Mouse (Mus musculus): ENCODE data around the gene Eddm3b. TPM values are rescaled to one million over a fixed set of nuclear protein-coding genes. Genes with fewer than 3 reads are reported as not detected.

Gene Eddm3b
- polyA plus RNA-seq (2014; fragmentation: Illumina TruSeq; extraction: RNeasy Lipid Tissue Mini Kit (QIAGEN cat#74804); ENCODE audit: low read depth, low replicate concordance): not detected

GRCm38 (mm10) chr14:51113916-51114560 is at the start of gene Eddm3b:
Gene Eddm3b (plus strand): TSS chr14:51114426.

GRCm38 (mm10) chr14:51074335-51074734 is 39.9 kb upstream of the Eddm3b start, which contains the start of gene Olfr750:
Gene Olfr750 (minus strand): TSS chr14:51074435.

GRCm38 (mm10) chr14:51090921-51091900 is 23.0 kb upstream of the Eddm3b start, which contains the start of the genes Rnase4 and Ang:
Gene Rnase4 (plus strand): TSS chr14:51091077.
Gene Ang (plus strand): TSS chr14:51091150.

GRCm38 (mm10) chr14:51146685-51147084 is 32.5 kb downstream of the Eddm3b start, which contains the start of gene Rnase1:
Gene Rnase1 (minus strand): TSS chr14:51146785.

GRCm38 (mm10) chr14:51161976-51162375 is 47.8 kb downstream of the Eddm3b start, which contains the start of gene Rnase2b:
Gene Rnase2b (plus strand): TSS chr14:51162260.

Other genes with a start within 250 kb of the Eddm3b start
- 11.9 TPM for gene Tep1, start 243.9 kb upstream of the Eddm3b start, polyA plus RNA-seq (2014; fragmentation: Illumina TruSeq; extraction: RNeasy Lipid Tissue Mini Kit (QIAGEN cat#74804); ENCODE audit: low read depth, low replicate concordance)
- 25.9 TPM for gene Klhl33, start 216.9 kb upstream of the Eddm3b start, polyA plus RNA-seq (2014; fragmentation: Illumina TruSeq; extraction: RNeasy Lipid Tissue Mini Kit (QIAGEN cat#74804); ENCODE audit: low read depth, low replicate concordance)
- 91.8 TPM for gene Osgep, start 189.5 kb upstream of the Eddm3b start, polyA plus RNA-seq (2014; fragmentation: Illumina TruSeq; extraction: RNeasy Lipid Tissue Mini Kit (QIAGEN cat#74804); ENCODE audit: low read depth, low replicate concordance)
- 31.2 TPM for gene Apex1, start 189.5 kb upstream of the Eddm3b start, polyA plus RNA-seq (2014; fragmentation: Illumina TruSeq; extraction: RNeasy Lipid Tissue Mini Kit (QIAGEN cat#74804); ENCODE audit: low read depth, low replicate concordance)
- gene Pip4p1, start 183.6 kb upstream of the Eddm3b start, polyA plus RNA-seq (2014; fragmentation: Illumina TruSeq; extraction: RNeasy Lipid Tissue Mini Kit (QIAGEN cat#74804); ENCODE audit: low read depth, low replicate concordance): 27.1 TPM
- gene Pnp, start 183.3 kb upstream of the Eddm3b start, polyA plus RNA-seq (2014; fragmentation: Illumina TruSeq; extraction: RNeasy Lipid Tissue Mini Kit (QIAGEN cat#74804); ENCODE audit: low read depth, low replicate concordance): 19.7 TPM
- gene Gm49342, start 169.9 kb upstream of the Eddm3b start, polyA plus RNA-seq (2014; fragmentation: Illumina TruSeq; extraction: RNeasy Lipid Tissue Mini Kit (QIAGEN cat#74804); ENCODE audit: low read depth, low replicate concordance): 15.3 TPM
- 0.60 TPM for gene Pnp2, start 158.4 kb upstream of the Eddm3b start, polyA plus RNA-seq (2014; fragmentation: Illumina TruSeq; extraction: RNeasy Lipid Tissue Mini Kit (QIAGEN cat#74804); ENCODE audit: low read depth, low replicate concordance)
- 0.73 TPM for gene Rnase10, start 106.7 kb upstream of the Eddm3b start, polyA plus RNA-seq (2014; fragmentation: Illumina TruSeq; extraction: RNeasy Lipid Tissue Mini Kit (QIAGEN cat#74804); ENCODE audit: low read depth, low replicate concordance)
- not detected for gene Rnase9, start 72.6 kb upstream of the Eddm3b start, polyA plus RNA-seq (2014; fragmentation: Illumina TruSeq; extraction: RNeasy Lipid Tissue Mini Kit (QIAGEN cat#74804); ENCODE audit: low read depth, low replicate concordance)
- not detected for gene Rnase11, start 64.3 kb upstream of the Eddm3b start, polyA plus RNA-seq (2014; fragmentation: Illumina TruSeq; extraction: RNeasy Lipid Tissue Mini Kit (QIAGEN cat#74804); ENCODE audit: low read depth, low replicate concordance)
- gene Rnase12, start 56.8 kb upstream of the Eddm3b start, polyA plus RNA-seq (2014; fragmentation: Illumina TruSeq; extraction: RNeasy Lipid Tissue Mini Kit (QIAGEN cat#74804); ENCODE audit: low read depth, low replicate concordance): not detected
- not detected for gene Olfr750, start 40.0 kb upstream of the Eddm3b start, polyA plus RNA-seq (2014; fragmentation: Illumina TruSeq; extraction: RNeasy Lipid Tissue Mini Kit (QIAGEN cat#74804); ENCODE audit: low read depth, low replicate concordance)
- 92.6 TPM for gene Rnase4, start 23.3 kb upstream of the Eddm3b start, polyA plus RNA-seq (2014; fragmentation: Illumina TruSeq; extraction: RNeasy Lipid Tissue Mini Kit (QIAGEN cat#74804); ENCODE audit: low read depth, low replicate concordance)
- 10.6 TPM for gene Ang, start 23.3 kb upstream of the Eddm3b start, polyA plus RNA-seq (2014; fragmentation: Illumina TruSeq; extraction: RNeasy Lipid Tissue Mini Kit (QIAGEN cat#74804); ENCODE audit: low read depth, low replicate concordance)
- not detected for gene Rnase6, start 9.5 kb downstream of the Eddm3b start, polyA plus RNA-seq (2014; fragmentation: Illumina TruSeq; extraction: RNeasy Lipid Tissue Mini Kit (QIAGEN cat#74804); ENCODE audit: low read depth, low replicate concordance)
- gene Rnase1, start 32.4 kb downstream of the Eddm3b start, polyA plus RNA-seq (2014; fragmentation: Illumina TruSeq; extraction: RNeasy Lipid Tissue Mini Kit (QIAGEN cat#74804); ENCODE audit: low read depth, low replicate concordance): 0.84 TPM
- gene Rnase2b, start 47.8 kb downstream of the Eddm3b start, polyA plus RNA-seq (2014; fragmentation: Illumina TruSeq; extraction: RNeasy Lipid Tissue Mini Kit (QIAGEN cat#74804); ENCODE audit: low read depth, low replicate concordance): not detected
- gene Ang2, start 84.7 kb downstream of the Eddm3b start, polyA plus RNA-seq (2014; fragmentation: Illumina TruSeq; extraction: RNeasy Lipid Tissue Mini Kit (QIAGEN cat#74804); ENCODE audit: low read depth, low replicate concordance): not detected
- gene Ear14, start 89.0 kb downstream of the Eddm3b start, polyA plus RNA-seq (2014; fragmentation: Illumina TruSeq; extraction: RNeasy Lipid Tissue Mini Kit (QIAGEN cat#74804); ENCODE audit: low read depth, low replicate concordance): not detected
- not detected for gene Rnase2a, start 141.7 kb downstream of the Eddm3b start, polyA plus RNA-seq (2014; fragmentation: Illumina TruSeq; extraction: RNeasy Lipid Tissue Mini Kit (QIAGEN cat#74804); ENCODE audit: low read depth, low replicate concordance)
- gene Gm7247, start 247.3 kb downstream of the Eddm3b start, polyA plus RNA-seq (2014; fragmentation: Illumina TruSeq; extraction: RNeasy Lipid Tissue Mini Kit (QIAGEN cat#74804); ENCODE audit: low read depth, low replicate concordance): not detected